Mouse (Mus musculus) testis, adult 2 months (tissue): ENCODE results near the gene Sox21.

ENCODE experiments used
- CTCF ChIP-seq: fragments of 200-500 bp; IDR thresholded peaks from 2 replicates; pipeline ENCODE4 v1.5.1; 2012; ENCODE audit warnings: low read depth, mild to moderate bottlenecking, inconsistent platforms, low read length, moderate library complexity; ENCODE audit not compliant: control insufficient read depth, insufficient read depth, insufficient replicate concordance
- POLR2A ChIP-seq: fragments of 200-500 bp; IDR thresholded peaks from 2 replicates; pipeline ENCODE4 v1.6.1; 2012; ENCODE audit warnings: low read depth, mild to moderate bottlenecking, inconsistent platforms, low read length, moderate library complexity; ENCODE audit not compliant: control insufficient read depth

DNA sequence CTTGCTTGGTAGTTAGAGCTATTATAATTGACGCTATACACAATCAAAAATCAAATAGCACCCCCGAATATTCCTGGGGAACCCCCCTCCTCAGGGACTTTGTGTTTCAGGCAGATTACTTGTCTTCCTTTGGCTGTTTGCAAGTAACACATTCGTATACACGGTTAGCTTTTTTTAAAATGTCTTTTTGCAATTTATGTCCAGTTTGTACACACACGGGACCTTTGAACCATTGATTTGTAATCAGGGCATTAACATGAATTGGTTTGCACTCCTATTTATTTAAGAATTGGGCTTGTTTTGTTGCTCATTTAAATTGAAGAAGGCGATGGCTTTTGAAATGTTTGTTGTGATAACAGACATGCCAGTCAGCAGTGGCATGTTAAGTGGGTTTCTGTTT, 956 bp upstream of the Sox21 start:
- TF ChIP-seq CTCF (no peak), POLR2A (no peak)
